Mouse (Mus musculus) urinary bladder, postnatal 25 days (tissue): ENCODE data around the gene Rasgef1b.
"Not testable (repeated sequence)": the region's sequence is repeated elsewhere in the genome, so short reads cannot be mapped to it uniquely, and the experiment has no call there.

Experiments used
- DNase-seq: peaks from one replicate; pipeline ENCODE4 v3.0.0; 2022; ENCODE audit warnings: low spot score

The Rasgef1b gene

GRCm38 (mm10) chr5:99216588-99217152, 512.2 kb downstream of the Rasgef1b start:
- not testable (repeated sequence) for DNase-seq

GRCm38 (mm10) chr5:99215207-99216157, 513.4 kb downstream of the Rasgef1b start:
- no peak for DNase-seq

GRCm38 (mm10) chr5:99214400-99214799, 514.5 kb downstream of the Rasgef1b start:
- DNase-seq, result no peak

- DNase-seq, result no peak
These were observed 515.7 kb downstream of the Rasgef1b start for GRCm38 (mm10) chr5:99213211-99213610.

GRCm38 (mm10) chr5:99203475-99203874, 525.4 kb downstream of the Rasgef1b start:
- peak; percentile 12 for DNase-seq

GRCm38 (mm10) chr5:99202074-99202837, 526.6 kb downstream of the Rasgef1b start:
- DNase-seq, result peak; percentile 31

GRCm38 (mm10) chr5:99195436-99195835, 533.4 kb downstream of the Rasgef1b start:
- no peak for DNase-seq

GRCm38 (mm10) chr5:99190941-99191800, 537.7 kb downstream of the Rasgef1b start:
- no peak for DNase-seq

GRCm38 (mm10) chr5:99183637-99184036, 545.2 kb downstream of the Rasgef1b start:
- DNase-seq, result no peak

- no peak for DNase-seq
These were observed 554.1 kb downstream of the Rasgef1b start for GRCm38 (mm10) chr5:99174608-99175385.

GRCm38 (mm10) chr5:99169836-99170235, 559.0 kb downstream of the Rasgef1b start:
- no peak for DNase-seq

GRCm38 (mm10) chr5:99167767-99168166, 561.1 kb downstream of the Rasgef1b start:
- no peak for DNase-seq
